Mouse (Mus musculus) CH12.LX (cell line): Measurements from ENCODE around the gene Tmem59l.

Source experiments
- CHD2 ChIP-seq: IDR thresholded peaks from 2 replicates; pipeline ENCODE4 v1.6.1; 2011; ENCODE audit warnings: low read length, improper control_type of control experiment
- CTCF ChIP-seq, 2 experiments: IDR thresholded peaks in 1 of 2; conservative IDR thresholded peaks in 1 of 2; 2 replicates each; pipeline ENCODE4 v1.5.1; 2011 to 2012; ENCODE audit warnings: low read depth in 2 of 2, low read length in 2 of 2, improper control_type of control experiment in 1 of 2, inconsistent platforms in 1 of 2, mild to moderate bottlenecking in 1 of 2, moderate library complexity in 1 of 2
- EP300 ChIP-seq: IDR thresholded peaks from 2 replicates; pipeline ENCODE4 v1.6.1; 2011; ENCODE audit warnings: low read length, improper control_type of control experiment
- ETS1 ChIP-seq: conservative IDR thresholded peaks from 2 replicates; pipeline ENCODE4 v1.6.1; 2012; ENCODE audit warnings: low read depth, mild to moderate bottlenecking, inconsistent platforms, low read length, improper control_type of control experiment, moderate library complexity
- IRF4 ChIP-seq: IDR thresholded peaks from 2 replicates; pipeline ENCODE4 v1.6.1; 2014; ENCODE audit warnings: low read depth, mild to moderate bottlenecking, inconsistent platforms, low read length, improper control_type of control experiment
- NELFE ChIP-seq: IDR thresholded peaks from 2 replicates; pipeline ENCODE4 v1.6.1; 2011; ENCODE audit warnings: low read depth, low read length, improper control_type of control experiment
- POLR2A ChIP-seq: IDR thresholded peaks from 2 replicates; pipeline ENCODE4 v1.6.1; 2011; ENCODE audit warnings: low read depth, mild to moderate bottlenecking, improper control_type of control experiment, low read length
- RCOR1 ChIP-seq: conservative IDR thresholded peaks from 2 replicates; pipeline ENCODE4 v1.6.1; 2012; ENCODE audit warnings: low read depth, mild to moderate bottlenecking, inconsistent platforms, low read length, improper control_type of control experiment
- TBP ChIP-seq: conservative IDR thresholded peaks from 2 replicates; pipeline ENCODE4 v1.6.1; 2011; ENCODE audit warnings: low read depth, low read length, improper control_type of control experiment
- ZC3H11A ChIP-seq: IDR thresholded peaks from 2 replicates; pipeline ENCODE4 v1.6.1; 2012; ENCODE audit warnings: low read depth, mild to moderate bottlenecking, inconsistent platforms, low read length, improper control_type of control experiment
- ZMIZ1 ChIP-seq: IDR thresholded peaks from 2 replicates; pipeline ENCODE4 v1.6.1; 2012; ENCODE audit warnings: low read depth, mild to moderate bottlenecking, inconsistent platforms, low read length, improper control_type of control experiment
- ZNF384 ChIP-seq: IDR thresholded peaks from 2 replicates; pipeline ENCODE4 v1.6.1; 2012; ENCODE audit warnings: low read depth, low read length, improper control_type of control experiment, inconsistent platforms

DNA sequence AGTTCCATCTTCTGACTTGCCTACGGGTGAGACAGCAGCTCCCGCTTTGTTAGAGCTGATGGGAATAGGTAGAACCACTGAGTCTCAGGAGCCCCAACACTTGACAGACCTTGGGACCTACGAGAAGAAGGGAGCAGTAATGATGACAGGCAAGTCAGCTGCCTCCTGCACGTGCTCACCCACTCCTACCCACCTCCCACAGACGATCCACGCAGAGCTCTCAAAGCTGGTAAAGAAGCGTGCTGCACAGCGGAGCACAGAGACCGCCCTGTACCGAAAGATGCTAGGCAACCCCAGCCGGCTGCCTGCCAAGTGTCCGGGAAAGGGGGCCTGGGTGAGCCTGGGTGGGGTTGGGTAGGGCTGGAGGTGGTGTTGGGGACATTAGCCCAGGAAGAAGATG is 47.1 kb upstream of the Tmem59l start:
- TF ChIP-seq CTCF (conservative IDR thresholded peaks at IDR 0.05 in 1 of 2, IDR thresholded peaks at IDR 0.05 in 1 of 2; ENCODE audit: low read depth in 2 of 2, low read length in 2 of 2) (no peak), RCOR1 (no peak), ZC3H11A (no peak), ETS1 (no peak), ZNF384 (no peak), IRF4 (no peak), TBP (no peak), POLR2A (no peak), EP300 (no peak), NELFE (no peak), CHD2 (no peak), ZMIZ1 (no peak)
